In the genomic region with DNA sequence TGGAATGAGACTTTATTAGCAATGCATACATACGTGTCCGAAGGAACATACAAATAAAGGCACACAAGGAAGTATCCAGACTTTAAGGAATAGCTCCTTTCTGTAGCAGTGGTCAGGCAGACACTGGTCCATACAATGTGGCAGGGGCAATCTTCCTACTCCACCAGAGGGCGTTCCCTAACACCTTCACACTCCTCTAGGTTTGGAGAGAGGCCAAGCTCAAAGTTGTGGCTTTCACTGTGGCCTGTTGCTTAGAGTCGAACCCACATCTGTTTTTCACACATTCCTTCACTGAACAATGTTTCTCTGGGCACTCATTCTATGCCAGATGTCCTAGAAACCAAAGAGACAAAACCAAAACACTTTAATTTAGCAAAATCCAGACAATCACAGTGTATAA, we compare ENCODE assay signal across 28 mouse cellular contexts.
DNase-seq lines count a peak whose midpoint lies in the region; ATAC-seq and TF ChIP-seq lines count a peak whose summit lies in the region.
"Had no signal": no experiment of that assay in that cellular context is flagged by ENCODE, and none has a peak within 500 bp of the region (broad histone marks: within the 10 kb centered on the region; RNA-seq: fewer than 3 reads in every experiment).

No protein-coding gene starts in this region.

- H3K9ac ChIP-seq in lung, embryonic 14.5 days, result no peak overlapping the region
- no peak overlapping the region for H3K9ac ChIP-seq in lung, postnatal 0 days (replicated peaks; ENCODE audit: low read depth)
- H3K9ac ChIP-seq in CH12.LX (ENCODE audit: insufficient read depth, low read depth), result no peak overlapping the region
- H3K9ac ChIP-seq: embryonic facial prominence, embryonic 12.5 days; forebrain, embryonic 12.5 days; forebrain, embryonic 15.5 days; heart, embryonic 12.5 days; heart, embryonic 15.5 days; hindbrain, embryonic 13.5 days had no signal

- 0 out of 2 replicates have a peak overlapping the region, but pooled peaks have one; percentile 67 for H3K27ac ChIP-seq in layer of hippocampus, adult 2 months
- no peak overlapping the region for H3K27ac ChIP-seq in lung, embryonic 14.5 days (ENCODE audit: low read depth)
- no peak overlapping the region for H3K27ac ChIP-seq in lung, postnatal 0 days (ENCODE audit: low read length)
- H3K27ac ChIP-seq in CH12.LX (ENCODE audit: insufficient read depth, low read depth), result no peak overlapping the region
- H3K27ac ChIP-seq: embryonic facial prominence, embryonic 12.5 days; forebrain, embryonic 12.5 days; forebrain, embryonic 15.5 days; heart, embryonic 15.5 days; hindbrain, embryonic 10.5 days; hindbrain, embryonic 13.5 days had no signal

- TF ChIP-seq RAD21 in CH12.LX (IDR thresholded peaks at IDR 0.05; ENCODE audit: low read depth, low read length), result peak; percentile 0

- ATAC-seq in lung, embryonic 14.5 days (ENCODE audit: insufficient read depth), result no peak
- no peak for ATAC-seq in lung, postnatal 0 days
- ATAC-seq: forebrain, embryonic 15.5 days; hindbrain, embryonic 16.5 days; Patski had no signal

- TF ChIP-seq CTCF in layer of hippocampus, adult 2 months (conservative IDR thresholded peaks at IDR 0.05), result no peak
- no peak for TF ChIP-seq CTCF in lung, embryonic 14.5 days (IDR thresholded peaks at IDR 0.05; ENCODE audit: low read depth)
- TF ChIP-seq CTCF in lung, postnatal 0 days (IDR thresholded peaks at IDR 0.05), result peak; percentile 12; the same call in 1 of the 2 replicates
- peak; percentile 17 to 51; a peak in 2 of 4 replicates for TF ChIP-seq CTCF in CH12.LX (conservative IDR thresholded peaks at IDR 0.05 in 1 of 2, IDR thresholded peaks at IDR 0.05 in 1 of 2; ENCODE audit: low read depth in 2 of 2, low read length in 2 of 2)

- H3K4me3 ChIP-seq in layer of hippocampus, adult 2 months, result no peak overlapping the region
- H3K4me3 ChIP-seq in lung, embryonic 14.5 days (ENCODE audit: low read depth, low read length), result no peak overlapping the region
- no peak overlapping the region for H3K4me3 ChIP-seq in lung, postnatal 0 days (ENCODE audit: low read depth, low read length)
- no peak overlapping the region for H3K4me3 ChIP-seq in CH12.LX (replicated peaks in 1 of 3; ENCODE audit: low read depth in 2 of 3, low read length in 2 of 3, poor library complexity in 1 of 3)
- H3K4me3 ChIP-seq: embryonic facial prominence, embryonic 12.5 days; erythroblast, embryonic 14.5 days; forebrain, embryonic 12.5 days; forebrain, embryonic 15.5 days; heart, embryonic 12.5 days; heart, embryonic 15.5 days; hindbrain, embryonic 10.5 days; hindbrain, embryonic 13.5 days had no signal

- TF ChIP-seq EP300 in lung, postnatal 0 days (IDR thresholded peaks at IDR 0.05), result no peak
- TF ChIP-seq EP300 in CH12.LX (IDR thresholded peaks at IDR 0.05; ENCODE audit: low read length), result no peak

- DNase-seq in layer of hippocampus, adult 2 months (ENCODE audit: low spot score in 2 of 2), result no peak
- DNase-seq in layer of hippocampus, postnatal 10 days (ENCODE audit: low spot score in 2 of 2), result no peak
- peak; percentile 55 for DNase-seq in lung, embryonic 14.5 days
- DNase-seq in lung, adult 18-20 months, result no peak
- DNase-seq in lung, postnatal 0 days (ENCODE audit: low spot score), result peak; percentile 5
- no peak for DNase-seq in lung, postnatal 4 days
- DNase-seq in CH12.LX (ENCODE audit: extremely low read depth), result no peak
- no peak for DNase-seq in frontal cortex, postnatal 25 days (ENCODE audit: low spot score in 2 of 2)
- DNase-seq: adrenal gland, postnatal 10 days; adrenal gland, postnatal 36 days; cerebellum, adult 18-20 months; cerebellum, adult 9-10 months; cerebellum, postnatal 14 days; gastrocnemius, postnatal 10 days; gastrocnemius, postnatal 36 days; heart, postnatal 10 days; heart, postnatal 36 days had no signal

- H3K27me3 ChIP-seq in lung, embryonic 14.5 days (ENCODE audit: insufficient read depth, low read length), result no peaks in the 10 kb centered on the region
- no peaks in the 10 kb centered on the region for H3K27me3 ChIP-seq in lung, postnatal 0 days (replicated peaks; ENCODE audit: insufficient read depth, low read length)
- no peaks in the 10 kb centered on the region for H3K27me3 ChIP-seq in CH12.LX (replicated peaks)
- H3K27me3 ChIP-seq: embryonic facial prominence, embryonic 12.5 days; forebrain, embryonic 12.5 days; forebrain, embryonic 15.5 days; heart, embryonic 12.5 days; heart, embryonic 15.5 days; hindbrain, embryonic 13.5 days had no signal

- TF ChIP-seq POLR2A in CH12.LX (IDR thresholded peaks at IDR 0.05; ENCODE audit: low read depth, low read length), result no peak

- H3K36me3 ChIP-seq in lung, embryonic 14.5 days (ENCODE audit: insufficient read depth), result no peaks in the 10 kb centered on the region
- H3K36me3 ChIP-seq in lung, postnatal 0 days (ENCODE audit: insufficient read depth, low read length), result no peaks in the 10 kb centered on the region
- H3K36me3 ChIP-seq in CH12.LX (replicated peaks in 1 of 2; ENCODE audit: control insufficient read depth in 1 of 2, insufficient read depth in 1 of 2, low read length in 1 of 2), result no peaks in the 10 kb centered on the region
- H3K36me3 ChIP-seq: embryonic facial prominence, embryonic 12.5 days; forebrain, embryonic 12.5 days; forebrain, embryonic 15.5 days; G1E; heart, embryonic 12.5 days; heart, embryonic 15.5 days; hindbrain, embryonic 10.5 days; hindbrain, embryonic 13.5 days had no signal

- dilution Hi-C loops in CH12.LX (cut with MboI; ENCODE audit: extremely low pct_ligation_motif_present, extremely low pct_unique_long_range_greater_than_20kb, low sequenced_read_pairs), result no loop called here

- in situ Hi-C loops in CH12.LX (cut with MboI; ENCODE audit: low pct_ligation_motif_present, low pct_unique_long_range_greater_than_20kb, low sequenced_read_pairs), result no loop called here

- 70% methylated on average over 4 of the region's 4 CpGs for WGBS in lung, embryonic 14.5 days
- 67% methylated on average over 4 of the region's 4 CpGs for WGBS in lung, postnatal 0 days

- H3K9me3 ChIP-seq in lung, embryonic 14.5 days (ENCODE audit: low read depth, low read length), result no peaks in the 10 kb centered on the region
- no peaks in the 10 kb centered on the region for H3K9me3 ChIP-seq in lung, postnatal 0 days (ENCODE audit: low read length)
- H3K9me3 ChIP-seq in CH12.LX (replicated peaks; ENCODE audit: low read length), result no peaks in the 10 kb centered on the region
- H3K9me3 ChIP-seq: embryonic facial prominence, embryonic 12.5 days; forebrain, embryonic 12.5 days; forebrain, embryonic 15.5 days; G1E; heart, embryonic 12.5 days; heart, embryonic 15.5 days; hindbrain, embryonic 10.5 days; hindbrain, embryonic 13.5 days had no signal

- H3K4me2 ChIP-seq in lung, embryonic 14.5 days, result no peak overlapping the region
- H3K4me2 ChIP-seq in lung, postnatal 0 days (replicated peaks; ENCODE audit: low read depth, low read length), result no peak overlapping the region
- H3K4me2 ChIP-seq in CH12.LX (ENCODE audit: insufficient read depth, low read depth, poor library complexity, severe bottlenecking), result no peak overlapping the region
- H3K4me2 ChIP-seq: embryonic facial prominence, embryonic 12.5 days; forebrain, embryonic 12.5 days; forebrain, embryonic 15.5 days; heart, embryonic 12.5 days; heart, embryonic 15.5 days; hindbrain, embryonic 13.5 days had no signal

- H3K79me2 ChIP-seq in CH12.LX (replicated peaks; ENCODE audit: control insufficient read depth, extremely low read depth, insufficient read depth, poor library complexity, severe bottlenecking), result no peaks in the 10 kb centered on the region

- H3K4me1 ChIP-seq in lung, embryonic 14.5 days (ENCODE audit: insufficient read depth), result no peaks in the 10 kb centered on the region
- no peaks in the 10 kb centered on the region for H3K4me1 ChIP-seq in lung, postnatal 0 days (ENCODE audit: insufficient read depth, low read depth, low read length)
- H3K4me1 ChIP-seq in CH12.LX (ENCODE audit: control insufficient read depth in 1 of 2, insufficient read depth in 2 of 2), result no peaks in the 10 kb centered on the region
- H3K4me1 ChIP-seq: embryonic facial prominence, embryonic 12.5 days; forebrain, embryonic 12.5 days; heart, embryonic 12.5 days; hindbrain, embryonic 10.5 days; hindbrain, embryonic 13.5 days had no signal

TF ChIP-seq in CH12.LX, 34 proteins besides CTCF, POLR2A, EP300 and RAD21:
- TF ChIP-seq ZKSCAN1 (IDR thresholded peaks at IDR 0.05; ENCODE audit: borderline replicate concordance, low read depth, low read length), result no peak
- TF ChIP-seq SMC3 (IDR thresholded peaks at IDR 0.05; ENCODE audit: low read depth, low read length), result peak; percentile 35
- TF ChIP-seq MAFK (IDR thresholded peaks at IDR 0.05; ENCODE audit: insufficient replicate concordance, low read length), result no peak

Comparison
In these comparisons a context has a peak if more than half of its experiments do, and no peak if none do; other contexts are left out.
1. DNase-seq: peak in lung, embryonic 14.5 days (single experiment) and lung, postnatal 0 days (single experiment); none in layer of hippocampus, adult 2 months (0 of 2), layer of hippocampus, postnatal 10 days (0 of 2), lung, adult 18-20 months (0 of 2), lung, postnatal 4 days (0 of 2), CH12.LX (single experiment) and frontal cortex, postnatal 25 days (0 of 2).
2. CTCF ChIP-seq: peak in lung, postnatal 0 days (single experiment) and CH12.LX (2 of 2); none in layer of hippocampus, adult 2 months (single experiment) and lung, embryonic 14.5 days (single experiment).